8 mouse cellular contexts compared by ENCODE assay signal in the genomic region with DNA sequence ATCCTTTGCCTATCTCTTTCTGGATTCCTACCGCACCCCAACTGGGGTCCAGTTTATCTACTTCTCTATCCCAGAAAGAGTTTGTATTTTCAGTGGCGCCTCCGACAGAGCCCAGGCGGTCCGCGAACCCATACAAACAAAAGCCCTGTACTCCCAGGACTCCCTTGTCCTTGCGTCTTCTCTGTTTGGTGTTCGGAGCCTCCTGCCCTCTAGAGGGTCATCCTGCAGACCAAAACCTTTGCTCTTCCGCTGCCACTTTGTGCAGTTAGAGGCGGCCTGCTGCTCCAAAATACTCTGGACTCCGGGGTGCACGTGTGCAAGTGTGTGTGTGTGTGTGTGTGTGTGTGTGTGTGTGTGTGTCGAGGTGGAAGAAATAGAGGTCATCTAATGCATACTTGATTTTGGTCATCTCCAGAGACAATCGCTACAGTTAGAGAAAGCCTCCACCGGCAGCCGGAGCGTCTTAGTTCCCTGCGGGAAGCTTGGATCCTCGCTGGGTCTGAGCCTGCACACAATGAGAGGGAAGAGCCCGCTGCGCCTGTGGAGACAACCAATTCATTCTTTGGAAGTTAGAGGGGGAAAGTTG. TPM values are rescaled to one million over a fixed set of nuclear protein-coding genes. Genes with fewer than 3 reads are reported as not detected.
DNase-seq lines count a peak whose midpoint lies in the region; ATAC-seq lines count a peak whose summit lies in the region.

No protein-coding gene starts in this region.

- no peaks in the 10 kb centered on the region for H3K36me3 ChIP-seq in forebrain, embryonic 10.5 days (replicated peaks)
- no peaks in the 10 kb centered on the region for H3K36me3 ChIP-seq in intestine, embryonic 14.5 days (ENCODE audit: control insufficient read depth, insufficient read depth, low read length)
- H3K36me3 ChIP-seq in liver, embryonic 15.5 days (replicated peaks) = no peaks in the 10 kb centered on the region

- H3K27me3 ChIP-seq in forebrain, embryonic 10.5 days (ENCODE audit: poor library complexity, severe bottlenecking) = peaks cover 48% of the 10 kb centered on the region
- H3K27me3 ChIP-seq in intestine, embryonic 14.5 days (replicated peaks; ENCODE audit: control insufficient read depth, insufficient read depth, low read length) = no peaks in the 10 kb centered on the region
- H3K27me3 ChIP-seq in liver, embryonic 15.5 days = peaks cover 52% of the 10 kb centered on the region

- H3K9ac ChIP-seq in intestine, embryonic 14.5 days (ENCODE audit: low read length) = peak overlapping the region; percentile 81
- no peak overlapping the region; the same call in 1 of the 2 replicates for H3K9ac ChIP-seq in liver, embryonic 15.5 days

- H3K27ac ChIP-seq in forebrain, embryonic 10.5 days = peak overlapping the region; percentile 88
- H3K27ac ChIP-seq in intestine, embryonic 14.5 days (ENCODE audit: low read depth) = peak overlapping the region; percentile 90
- no peak overlapping the region for H3K27ac ChIP-seq in liver, embryonic 15.5 days (replicated peaks)

- under 1% methylated on average over 21 of the region's 21 CpGs for WGBS in forebrain, embryonic 10.5 days
- WGBS in intestine, embryonic 14.5 days = 4% methylated on average over 21 of the region's 21 CpGs
- 9% methylated on average over 21 of the region's 21 CpGs for WGBS in liver, embryonic 15.5 days (ENCODE audit: insufficient replicate concordance)

- H3K4me1 ChIP-seq in forebrain, embryonic 10.5 days = peaks cover 45% of the 10 kb centered on the region
- peaks cover 12% of the 10 kb centered on the region for H3K4me1 ChIP-seq in intestine, embryonic 14.5 days (replicated peaks; ENCODE audit: control insufficient read depth, insufficient read depth, low read length)
- H3K4me1 ChIP-seq in liver, embryonic 15.5 days (replicated peaks) = no peaks in the 10 kb centered on the region

- peak overlapping the region; percentile 76 for H3K4me3 ChIP-seq in forebrain, embryonic 10.5 days
- H3K4me3 ChIP-seq in intestine, embryonic 14.5 days (ENCODE audit: low read depth, low read length) = peak overlapping the region; percentile 63
- peak overlapping the region; percentile 53 for H3K4me3 ChIP-seq in liver, embryonic 15.5 days (replicated peaks)

- peak overlapping the region; percentile 53 for H3K4me2 ChIP-seq in intestine, embryonic 14.5 days (ENCODE audit: low read length)
- H3K4me2 ChIP-seq in liver, embryonic 15.5 days = peak overlapping the region; percentile 67

- ATAC-seq in intestine, embryonic 14.5 days (replicated peaks; ENCODE audit: low FRiP score, low TSS enrichment, low read depth) = no peak; the same call in 1 of the 2 replicates
- ATAC-seq in liver, embryonic 15.5 days (ENCODE audit: insufficient read depth) = no peak
- ATAC-seq in erythroblast, adult 5-6 weeks (replicated peaks; ENCODE audit: low FRiP score, poor library complexity, severe bottlenecking) = no peak

- DNase-seq in gastrocnemius, postnatal 10 days = peak; percentile 36
- DNase-seq in gastrocnemius, adult 8-10 months (ENCODE audit: low spot score in 2 of 2) = no peak
- DNase-seq in WW6 (ENCODE audit: low read depth, low spot score) = peak; percentile 9
- DNase-seq in forebrain, embryonic 10.5 days (ENCODE audit: extremely low spot score, low spot score) = peak; percentile 38
- DNase-seq in intestine, embryonic 14.5 days (ENCODE audit: low spot score) = peak; percentile 70
- peak; percentile 62 for DNase-seq in retina, postnatal 1 day

- H3K9me3 ChIP-seq in forebrain, embryonic 10.5 days = no peaks in the 10 kb centered on the region
- H3K9me3 ChIP-seq in intestine, embryonic 14.5 days (ENCODE audit: control insufficient read depth, low read length) = no peaks in the 10 kb centered on the region
- no peaks in the 10 kb centered on the region for H3K9me3 ChIP-seq in liver, embryonic 15.5 days (replicated peaks)

RNA-seq across cellular contexts. Expression of a gene that starts 1.1 kb away (rescaled TPM):
- total RNA-seq in gastrocnemius, postnatal 10 days (2021) = 1 to 10 TPM; 5.4 to 6.3 TPM
- under 1 TPM; 0.52 to 0.83 (median 0.64) TPM for total RNA-seq in gastrocnemius, adult 8-10 months (2022)
- 7.0 and 7.1 TPM in 2 replicates for polyA plus RNA-seq in forebrain, embryonic 10.5 days (2016; fragmentation: Nextera tagmentation; extraction: Ambion mirVana)
- polyA plus RNA-seq in intestine, embryonic 14.5 days (2014; fragmentation: Nextera tagmentation; extraction: Ambion mirVana) = 11.4 and 12.1 TPM in 2 replicates
- polyA plus RNA-seq in liver, embryonic 15.5 days (2015; fragmentation: Nextera tagmentation; extraction: Ambion mirVana) = 0.29 and 0.30 TPM in 2 replicates
- not detected in 2 replicates for total RNA-seq in erythroblast, adult 5-6 weeks (2015; ENCODE audit: low replicate concordance)
- not detected in 2 replicates for total RNA-seq in erythroblast, adult 5-6 weeks (2017; ENCODE audit: low replicate concordance)

Comparison
In these comparisons a context has a peak if more than half of its experiments do, and no peak if none do; other contexts are left out.
1. DNase-seq: peak in gastrocnemius, postnatal 10 days (single experiment), WW6 (single experiment), forebrain, embryonic 10.5 days (single experiment), intestine, embryonic 14.5 days (single experiment) and retina, postnatal 1 day (single experiment); none in gastrocnemius, adult 8-10 months (0 of 2).
2. Peak in every context shown above with its lines, with median percentiles within 50 percentile points of each other: H3K4me3 ChIP-seq.